Mouse (Mus musculus): ENCODE measurements around the gene Bcas2.
"Not testable (repeated sequence)": the region's sequence is repeated elsewhere in the genome, so short reads cannot be mapped to it uniquely, and the experiment has no call there.

Gene Bcas2

GRCm38 (mm10) chr3:103214593-103215285, 43.3 kb downstream of the Bcas2 start:
- no peak for DNase-seq (ENCODE audit: inconsistent ontology term)

GRCm38 (mm10) chr3:103215399-103215798, 43.9 kb downstream of the Bcas2 start:
- DNase-seq (ENCODE audit: inconsistent ontology term), result not testable (repeated sequence)

GRCm38 (mm10) chr3:103221435-103221834, 50.0 kb downstream of the Bcas2 start:
- DNase-seq (ENCODE audit: inconsistent ontology term), result no peak

GRCm38 (mm10) chr3:103223752-103224151, 52.3 kb downstream of the Bcas2 start:
- no peak for DNase-seq (ENCODE audit: inconsistent ontology term)

- DNase-seq (ENCODE audit: inconsistent ontology term), result no peak
These were observed 52.8 kb downstream of the Bcas2 start for GRCm38 (mm10) chr3:103224231-103224765.

- no peak for DNase-seq (ENCODE audit: inconsistent ontology term)
These were observed 56.3 kb downstream of the Bcas2 start for GRCm38 (mm10) chr3:103227729-103228128.

Measured in Muller cell, postnatal 12 days (primary cell).